Mouse (Mus musculus) heart, adult 18-20 months (tissue): ENCODE measurements at regions not wholly inside any gene's neighbourhood (a gene's known extent, or its start where the extent isn't known, plus 50 kb on each side); places are given as distances from the start of the nearest gene placed in this dataset.
A peak's percentile ranks its signal among the peaks of the same experiment; 100 is the strongest.

Experiments used
- DNase-seq, 2 experiments: peaks; one replicate each; pipeline ENCODE4 v3.0.0; 2021 to 2022; ENCODE audit warnings: mixed read lengths in 1 of 2

DNA sequence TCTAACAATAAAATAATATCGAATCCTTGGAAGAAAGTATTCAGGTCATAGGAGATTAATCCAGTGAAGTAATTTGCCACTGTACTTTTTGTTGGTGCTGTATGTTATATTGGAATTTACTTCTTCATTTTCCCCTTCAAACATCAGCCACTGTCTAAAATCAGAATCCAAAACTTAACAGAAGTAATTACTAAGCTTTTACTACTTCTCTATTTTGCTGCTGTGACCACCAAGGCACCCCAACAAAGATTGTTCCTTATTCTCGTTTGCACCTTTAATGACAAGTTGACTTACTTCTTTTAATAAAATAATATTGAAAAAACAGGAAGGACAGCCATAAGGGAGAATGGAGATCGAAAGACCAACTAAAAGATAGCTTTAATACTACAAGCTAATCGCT lies 1130.1 kb upstream of the Cited2 start:
- DNase-seq = no peak

DNA sequence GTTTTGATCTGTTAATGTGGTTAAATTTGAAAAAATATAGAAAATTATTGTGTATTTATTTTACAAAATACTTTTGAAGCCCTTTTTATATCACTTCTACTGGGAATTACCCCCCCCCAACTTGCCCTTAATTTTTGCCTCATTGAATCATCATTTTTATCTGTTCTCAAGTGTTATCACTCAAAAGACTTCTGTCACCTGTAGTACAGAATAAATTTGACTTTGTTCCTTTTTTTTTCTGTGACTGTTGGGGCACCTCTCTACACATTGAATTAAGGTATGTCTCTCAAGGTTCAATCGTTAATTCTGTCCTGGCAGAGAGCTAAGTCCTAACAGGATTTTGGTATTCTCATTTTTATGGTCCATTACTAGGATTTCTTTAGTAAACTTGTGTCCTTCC lies 1123.0 kb upstream of the Cited2 start:
- DNase-seq = no peak

DNA sequence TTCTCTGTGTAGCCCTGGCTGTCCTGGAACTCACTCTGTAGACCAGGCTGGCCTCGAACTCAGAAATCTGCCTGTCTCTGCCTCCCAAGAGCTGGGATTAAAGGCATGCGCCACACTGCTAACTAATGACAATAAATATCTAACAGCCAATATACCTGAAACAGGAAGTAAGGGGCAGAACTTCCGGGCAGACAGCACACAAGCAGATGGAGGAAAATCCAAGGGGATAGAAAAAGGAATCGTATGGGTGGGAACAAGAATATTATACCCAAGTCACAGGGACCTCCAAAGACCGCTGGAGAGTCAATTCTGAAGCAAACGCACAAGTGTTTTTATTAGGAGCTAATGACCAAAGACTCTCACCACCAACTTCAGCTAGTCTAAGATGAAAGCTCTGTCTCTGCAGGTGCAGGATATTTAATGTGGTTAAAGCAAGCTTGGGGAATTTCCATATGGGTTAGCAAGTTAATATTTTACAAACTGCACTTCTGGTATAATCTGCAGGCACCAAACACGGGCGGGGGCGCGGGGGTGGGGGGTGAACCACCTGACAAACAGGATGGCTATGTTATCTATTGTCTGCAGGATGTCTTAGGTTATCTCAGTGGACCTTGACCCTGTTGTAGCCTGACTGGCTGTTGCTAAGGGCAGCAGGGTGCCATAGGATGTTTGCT lies 1122.3 kb upstream of the Cited2 start:
- no peak for DNase-seq

DNA sequence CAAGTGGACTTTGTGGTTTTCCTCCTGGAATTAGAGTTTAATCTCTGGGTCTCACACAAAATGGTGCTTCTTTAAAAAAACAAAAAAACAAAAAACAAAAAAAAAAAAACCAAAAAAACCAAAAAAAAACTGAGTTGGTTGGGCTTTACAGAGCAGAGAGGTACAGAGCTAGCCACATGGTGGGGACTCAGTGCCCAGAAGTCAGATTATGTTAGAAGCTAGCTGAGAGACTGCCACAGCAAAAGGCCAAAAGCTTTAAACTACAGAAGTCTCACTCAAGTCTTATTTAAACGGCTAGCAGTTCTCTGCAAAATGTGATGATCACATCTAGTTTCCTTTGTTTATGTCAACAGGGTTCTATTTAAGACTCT lies 1121.8 kb upstream of the Cited2 start:
- no peak for DNase-seq

DNA sequence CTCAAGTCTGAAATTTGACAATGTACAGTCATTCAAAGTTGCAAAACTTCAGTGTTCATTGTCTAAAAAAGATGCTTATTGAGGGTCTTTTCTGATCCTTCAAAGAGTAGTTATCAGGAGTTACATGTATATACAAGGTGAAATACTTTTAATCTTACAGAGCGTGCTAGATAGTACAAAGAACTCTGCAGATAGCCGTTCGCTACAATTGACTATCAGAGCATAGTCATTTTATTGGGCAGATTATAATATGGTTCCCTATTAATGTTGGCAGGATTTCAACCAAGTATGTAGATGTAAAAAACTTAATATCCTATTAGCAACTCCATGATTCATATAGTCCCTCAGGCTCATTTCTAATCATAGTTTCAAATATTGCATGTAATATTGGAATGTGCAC lies 1114.7 kb upstream of the Cited2 start:
- no peak for DNase-seq

DNA sequence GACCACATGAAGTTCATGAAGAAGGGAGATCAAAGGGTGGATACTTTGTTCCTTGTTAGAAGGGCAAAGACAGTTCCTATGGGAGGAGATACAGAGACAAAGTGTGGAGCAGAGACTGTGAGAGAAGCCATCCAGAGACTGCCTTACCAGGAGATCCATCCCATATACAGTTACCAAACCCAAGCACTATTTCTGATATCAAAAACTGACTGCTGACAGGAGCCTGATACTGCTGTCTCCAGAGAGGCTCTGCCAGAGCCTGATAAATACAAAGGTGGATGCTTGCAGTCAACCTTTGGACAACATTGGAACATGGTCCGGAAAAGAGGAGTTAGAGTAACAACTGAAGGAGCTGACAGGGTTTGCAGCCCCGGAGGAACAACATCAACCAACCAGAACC lies 1104.3 kb upstream of the Cited2 start:
- no peak for DNase-seq

DNA sequence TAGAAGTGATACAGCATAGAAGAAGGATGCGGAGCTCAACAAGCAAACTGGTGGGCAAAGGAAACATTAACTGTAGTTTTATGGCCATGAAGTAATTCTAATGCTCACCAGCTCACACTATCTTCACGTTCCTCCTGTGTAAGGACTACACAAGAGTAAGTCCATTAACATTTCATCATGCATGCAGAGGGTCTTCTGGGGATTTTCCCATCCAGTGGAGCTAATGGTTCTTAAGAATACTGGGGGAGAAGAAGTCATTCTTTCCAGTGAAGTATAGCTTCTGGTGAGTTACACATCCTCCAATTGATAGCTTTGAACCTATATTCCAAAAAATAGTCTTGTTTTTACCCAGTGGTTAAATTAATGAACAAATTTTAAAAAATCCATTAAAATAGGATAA lies 1103.4 kb upstream of the Cited2 start:
- no peak for DNase-seq

DNA sequence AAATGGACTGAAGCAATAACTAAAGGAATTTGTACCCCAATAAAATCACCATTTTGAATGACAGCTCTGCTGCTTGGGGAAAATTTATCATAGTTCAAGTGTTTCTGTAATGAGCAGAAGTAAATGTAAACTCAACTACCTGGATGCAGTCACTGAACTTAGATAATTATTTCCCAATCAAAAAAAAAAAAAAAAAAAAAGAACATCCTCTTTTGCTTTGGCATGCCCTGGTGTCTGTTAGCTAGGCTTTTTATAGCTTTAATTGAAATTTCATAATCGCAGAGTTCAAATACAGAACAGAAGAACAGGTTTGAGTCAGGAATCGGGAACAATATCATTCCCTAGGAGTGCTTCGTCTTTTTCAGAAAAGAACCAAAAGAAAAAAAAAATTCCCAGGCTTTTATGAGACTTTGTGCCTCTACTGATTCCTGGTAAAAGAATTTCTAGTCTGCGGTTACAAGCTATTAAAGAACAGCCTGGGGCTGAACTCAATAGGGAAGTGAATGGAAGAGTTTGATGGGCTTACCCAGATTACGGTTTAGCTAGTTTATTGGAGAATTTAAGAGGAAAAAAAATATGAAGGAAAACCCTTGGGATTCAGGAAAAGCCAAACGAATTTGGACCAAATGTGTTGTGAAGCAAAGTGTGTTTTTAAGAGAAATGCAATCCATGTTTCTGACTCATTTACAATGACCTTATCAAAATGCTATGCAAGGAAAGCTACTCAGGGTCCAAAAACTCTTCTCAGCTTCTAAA lies 1102.0 kb upstream of the Cited2 start:
- DNase-seq = peak; percentile 28 to 29

DNA sequence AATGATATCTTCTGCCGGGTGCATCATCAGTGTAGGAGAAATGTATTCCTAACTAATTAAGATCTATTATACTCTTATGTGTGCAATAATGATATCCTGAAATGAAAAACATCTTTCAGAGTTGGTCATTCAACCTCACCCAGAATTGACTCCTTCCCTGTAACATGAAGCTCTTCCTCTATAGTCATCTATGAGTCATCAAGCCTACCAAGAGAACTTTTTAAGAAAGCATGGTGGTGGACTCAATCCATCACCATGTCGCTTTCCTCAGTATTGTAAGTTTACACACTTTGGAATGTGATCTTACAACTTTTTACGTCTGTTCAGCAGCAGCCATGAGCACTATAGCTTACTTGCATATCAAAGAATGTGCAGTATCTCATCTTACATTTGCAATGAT lies 1100.2 kb upstream of the Cited2 start:
- no peak for DNase-seq

DNA sequence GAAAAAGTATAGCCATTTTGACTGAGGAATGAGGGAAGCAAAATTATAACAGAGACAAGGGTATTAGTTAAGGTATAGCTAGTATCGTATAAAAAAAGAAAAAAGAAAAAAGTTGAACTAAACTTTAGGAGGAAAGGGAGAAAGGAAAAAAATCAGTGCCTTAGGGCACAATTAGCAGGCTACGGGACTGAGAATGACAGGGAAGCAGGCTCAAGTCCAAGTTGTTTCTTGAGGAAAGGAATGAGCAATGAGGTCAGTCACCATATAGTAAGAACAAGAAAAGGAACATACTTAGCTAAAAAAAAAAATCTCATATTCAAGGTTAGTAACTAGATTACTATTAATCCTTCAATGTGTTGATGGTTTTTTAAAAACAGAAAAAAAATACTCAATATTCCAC lies 1089.8 kb upstream of the Cited2 start:
- DNase-seq = no peak

DNA sequence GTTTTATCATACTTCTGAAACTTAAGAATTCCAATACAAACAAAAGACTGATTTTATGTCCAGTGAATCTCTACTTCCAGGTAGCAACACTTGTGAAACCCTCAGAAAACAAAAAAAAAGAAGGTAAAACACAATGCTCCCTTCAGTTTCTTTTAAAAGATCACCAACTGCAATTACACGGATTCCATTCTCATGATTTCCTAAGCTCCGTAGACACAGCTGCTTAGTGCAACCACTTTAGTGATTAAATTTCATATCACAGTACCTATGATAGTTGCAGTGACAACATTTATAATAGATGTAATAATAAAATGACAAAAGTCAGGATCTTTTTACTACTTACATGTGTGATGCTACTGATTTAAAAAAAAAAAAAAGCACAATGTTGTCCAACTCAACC lies 1087.6 kb upstream of the Cited2 start:
- DNase-seq = no peak

DNA sequence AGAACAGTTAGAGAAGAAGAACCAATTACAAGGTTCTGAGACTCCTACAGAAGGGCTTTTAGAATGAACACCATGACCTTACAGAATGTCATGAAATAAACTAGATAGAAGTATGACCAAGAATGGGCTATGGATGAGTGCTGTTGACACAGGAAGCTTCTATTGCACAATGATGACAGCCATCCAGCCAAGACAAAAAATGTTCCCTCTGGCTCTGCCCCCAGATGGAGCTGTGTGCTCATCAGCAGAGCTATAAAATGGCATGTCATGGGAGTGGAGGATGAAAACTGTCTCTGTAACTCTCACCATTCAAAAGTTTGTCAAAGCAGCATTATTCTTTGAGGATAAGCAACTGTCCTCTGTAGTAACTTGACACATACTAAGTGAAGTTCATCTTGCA lies 1086.0 kb upstream of the Cited2 start:
- peak; percentile 66 to 71 for DNase-seq

DNA sequence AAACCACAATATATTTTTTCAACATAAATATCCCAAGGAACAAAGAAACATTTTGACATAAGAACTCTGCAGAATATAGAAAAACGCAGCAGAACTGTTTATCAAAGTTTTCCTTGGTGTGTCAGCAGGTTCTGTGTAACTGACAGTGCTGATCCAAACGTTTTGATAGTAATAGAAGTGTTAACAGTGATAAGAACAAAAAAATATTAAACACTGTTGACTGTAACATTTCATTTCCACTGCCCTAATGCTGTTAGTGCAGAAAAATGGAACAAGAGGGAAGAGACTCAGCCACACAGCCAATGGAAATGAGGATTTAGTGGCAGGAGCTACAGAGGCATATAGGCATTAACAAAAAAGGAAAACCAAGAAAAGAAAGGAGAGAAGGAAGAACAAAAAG lies 1084.9 kb upstream of the Cited2 start:
- no peak for DNase-seq

DNA sequence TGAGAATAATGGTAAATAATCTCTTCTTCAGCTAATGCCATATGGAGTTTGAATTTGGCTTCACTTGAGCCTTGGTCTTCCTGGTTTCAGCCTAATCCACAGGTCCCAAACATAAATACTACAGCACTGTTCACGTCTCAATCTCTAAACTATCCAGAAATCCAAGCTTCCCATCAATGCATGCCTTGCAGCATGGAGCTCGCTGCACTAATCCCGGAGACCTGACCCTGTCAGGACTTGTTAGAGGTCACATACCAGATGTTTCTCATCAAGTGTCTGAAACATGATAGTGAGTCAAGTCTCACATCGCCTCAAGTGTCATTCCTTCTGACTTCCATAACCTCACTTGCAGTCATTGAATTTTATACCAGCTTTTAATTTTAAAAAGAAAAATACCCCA lies 1082.9 kb upstream of the Cited2 start:
- no peak for DNase-seq

DNA sequence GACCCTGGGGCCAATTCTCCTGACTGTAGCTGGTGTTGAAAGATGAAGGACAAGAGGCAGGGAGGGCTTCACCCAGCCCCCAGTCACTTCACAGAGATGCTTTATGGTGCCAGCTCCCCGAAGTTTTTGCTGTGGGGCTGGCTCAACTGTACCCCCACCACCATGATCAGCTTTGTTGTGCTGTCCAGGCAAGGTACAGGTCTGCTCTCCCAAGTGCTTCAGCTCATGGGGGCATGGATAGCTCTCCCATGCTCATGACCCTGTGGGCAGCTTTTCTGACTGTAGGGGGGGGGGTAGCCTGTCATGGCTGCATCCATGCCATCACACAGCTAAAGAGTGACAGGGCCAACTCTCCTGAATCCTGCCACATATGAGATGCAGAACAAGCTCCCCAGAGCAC lies 1072.9 kb upstream of the Cited2 start:
- no peak for DNase-seq

DNA sequence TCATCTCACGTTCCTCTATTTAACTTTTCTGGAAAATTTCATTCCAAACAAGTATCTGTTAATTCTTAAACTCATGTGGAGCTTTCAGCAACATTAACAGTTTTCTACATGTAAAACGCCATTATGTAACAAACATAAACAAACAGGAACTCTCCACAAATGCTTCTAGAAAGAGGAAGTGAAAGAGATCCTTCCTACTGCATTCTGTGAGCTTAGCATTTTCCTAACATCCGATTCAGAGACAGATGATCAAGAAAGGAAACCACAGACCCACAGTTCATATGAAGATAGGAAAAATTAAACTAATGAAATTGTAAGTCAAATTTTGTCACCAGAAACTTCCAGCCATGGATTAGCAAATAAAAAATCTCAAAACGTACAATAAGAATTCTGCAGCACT lies 1070.6 kb upstream of the Cited2 start:
- DNase-seq = no peak

DNA sequence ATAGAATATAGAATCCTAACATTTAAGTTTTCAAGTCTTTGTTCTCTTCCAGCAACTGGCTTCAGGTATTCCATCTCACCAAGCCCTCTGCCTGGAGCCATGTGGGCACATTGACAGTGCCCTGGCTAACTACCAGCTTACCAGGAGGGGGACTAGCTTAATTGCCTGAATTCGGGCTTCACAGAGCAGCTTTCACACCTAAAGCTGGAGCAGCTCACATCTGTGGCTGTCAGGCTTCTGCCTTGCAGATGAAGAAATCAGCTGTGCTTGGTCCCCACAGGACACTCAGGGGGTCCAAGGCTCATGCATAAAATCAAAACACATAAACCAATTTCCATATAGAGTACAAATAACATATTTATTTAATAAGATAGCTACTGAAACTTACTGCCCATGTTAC lies 1058.5 kb upstream of the Cited2 start:
- DNase-seq = no peak

DNA sequence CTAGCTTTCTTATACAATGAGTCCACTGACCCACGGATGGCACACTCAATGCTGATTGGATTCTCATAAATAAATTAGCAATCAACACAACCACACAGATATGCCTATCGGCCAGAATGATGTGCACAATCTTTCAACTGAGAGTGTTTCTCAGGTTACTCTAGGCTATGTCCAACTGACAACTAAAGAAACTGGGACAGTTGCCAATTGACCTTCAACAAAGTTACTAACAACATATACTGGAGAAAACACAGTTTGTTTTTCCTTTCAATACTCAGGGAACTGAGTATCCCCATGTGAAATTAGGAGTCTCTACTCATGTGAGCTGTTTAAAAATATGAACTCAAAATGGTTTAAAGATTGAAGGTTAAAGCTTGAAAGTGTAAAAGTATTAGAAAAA lies 1052.7 kb upstream of the Cited2 start:
- DNase-seq = no peak

DNA sequence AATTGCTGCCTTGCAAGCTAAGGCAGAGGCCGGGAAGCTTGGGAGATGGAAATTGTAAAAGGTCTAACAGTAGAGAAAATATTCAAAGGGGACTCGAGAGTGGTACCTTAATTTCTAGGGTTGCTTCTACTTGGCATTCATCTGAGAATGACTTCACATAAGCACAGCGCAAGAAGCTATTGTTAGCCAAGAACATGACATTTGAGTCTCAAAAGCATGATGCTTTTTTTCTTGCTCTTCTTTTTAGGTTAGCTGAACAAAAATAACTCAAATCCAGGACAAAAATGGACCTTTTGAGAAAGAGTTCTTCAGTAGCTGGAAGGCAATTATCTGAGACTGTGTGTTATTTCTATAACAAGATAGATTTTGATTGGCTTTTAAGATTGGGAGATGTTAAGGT lies 1042.0 kb upstream of the Cited2 start:
- DNase-seq = no peak

DNA sequence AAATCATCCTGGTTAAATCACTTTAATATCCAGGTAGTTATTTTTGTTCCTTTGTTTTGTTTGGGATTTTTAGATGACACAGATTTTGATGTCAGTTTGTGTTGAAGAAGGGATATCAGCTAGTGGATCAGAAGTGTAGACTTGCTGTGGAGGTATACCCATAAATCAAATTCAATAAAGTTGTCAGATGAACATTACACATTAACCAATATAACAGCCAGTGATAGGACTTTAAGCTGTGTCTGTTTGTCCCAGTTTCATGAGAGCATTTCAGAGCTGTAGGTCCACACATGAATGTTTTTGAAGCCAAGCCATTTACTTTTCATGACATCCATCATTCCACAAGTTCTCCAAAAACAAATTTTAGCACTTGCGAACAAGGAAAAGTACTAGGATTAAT lies 1037.7 kb upstream of the Cited2 start:
- no peak for DNase-seq

DNA sequence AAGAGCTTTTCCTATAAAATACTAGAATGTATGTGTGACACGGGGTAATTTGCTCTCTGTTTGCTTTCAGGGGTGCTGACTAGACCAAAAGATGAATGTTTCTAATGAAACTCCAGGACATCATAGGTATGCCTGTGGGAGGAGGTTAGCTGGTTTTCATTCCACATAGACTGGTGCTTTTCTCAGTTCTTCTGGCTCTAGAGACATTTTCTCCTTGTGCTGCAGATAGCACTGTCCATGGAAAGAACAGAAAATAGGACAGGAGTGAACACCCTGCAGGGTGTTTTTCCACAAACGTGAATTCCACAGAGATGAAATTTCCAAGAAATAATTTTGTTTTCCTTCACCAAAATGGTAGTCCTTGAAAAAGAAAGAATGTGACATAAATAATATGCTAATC lies 1016.0 kb upstream of the Cited2 start:
- DNase-seq = no peak

DNA sequence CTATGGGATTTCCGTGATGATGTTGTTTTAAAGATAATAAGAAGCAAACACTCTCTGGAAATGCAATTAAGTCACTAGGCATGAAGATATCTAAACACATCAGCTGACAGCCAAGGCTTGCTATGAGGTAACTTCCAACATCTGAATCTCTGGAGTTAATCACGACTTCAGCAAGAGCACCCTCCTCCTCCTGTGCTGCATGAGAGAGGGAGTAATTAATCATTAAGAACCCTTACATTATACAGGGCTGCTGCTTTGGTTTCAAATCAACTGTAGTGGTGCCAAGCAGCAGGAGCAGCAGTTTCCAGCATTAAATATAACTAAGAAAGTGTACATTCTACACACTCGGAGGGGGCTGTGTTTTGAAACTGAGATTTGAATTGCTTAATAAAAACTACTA lies 1009.9 kb upstream of the Cited2 start:
- DNase-seq = no peak

DNA sequence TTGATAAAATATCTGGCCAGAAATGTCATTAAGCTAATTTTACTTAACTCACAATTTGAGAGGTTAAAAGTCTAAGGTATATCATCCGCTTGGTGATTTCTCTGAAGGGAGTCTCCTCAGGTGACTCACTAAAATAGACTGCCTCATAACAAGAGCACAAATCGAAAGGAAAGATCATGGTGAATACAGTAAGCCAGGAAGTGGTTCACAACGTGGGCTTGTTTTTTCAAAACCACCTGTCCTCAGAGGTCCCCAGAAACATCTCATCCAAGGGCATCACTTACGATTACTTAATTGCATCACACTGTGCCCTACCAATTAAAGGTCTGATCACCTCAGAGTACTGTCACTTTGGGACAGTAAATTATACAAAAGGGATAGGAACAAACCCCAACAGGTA lies 1009.0 kb upstream of the Cited2 start:
- DNase-seq = no peak

DNA sequence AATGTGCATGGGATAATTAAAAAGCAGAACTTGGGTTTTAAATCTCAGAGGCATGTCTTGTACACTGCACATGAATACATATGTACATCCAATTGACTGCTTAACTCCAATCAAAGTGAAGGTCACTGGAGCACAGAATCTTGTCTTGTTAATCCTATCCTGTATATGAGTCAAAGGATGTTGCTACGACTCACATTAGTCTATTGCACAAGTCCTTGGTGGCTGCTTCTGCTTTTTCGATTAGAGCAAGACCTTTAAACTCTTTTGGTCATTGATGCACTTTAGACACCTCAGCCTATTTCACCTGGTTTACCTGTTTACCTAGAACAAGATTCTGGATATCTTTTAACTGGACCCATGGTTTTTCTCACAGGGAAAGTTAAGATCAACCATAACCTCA lies 1008.5 kb upstream of the Cited2 start:
- DNase-seq = no peak

DNA sequence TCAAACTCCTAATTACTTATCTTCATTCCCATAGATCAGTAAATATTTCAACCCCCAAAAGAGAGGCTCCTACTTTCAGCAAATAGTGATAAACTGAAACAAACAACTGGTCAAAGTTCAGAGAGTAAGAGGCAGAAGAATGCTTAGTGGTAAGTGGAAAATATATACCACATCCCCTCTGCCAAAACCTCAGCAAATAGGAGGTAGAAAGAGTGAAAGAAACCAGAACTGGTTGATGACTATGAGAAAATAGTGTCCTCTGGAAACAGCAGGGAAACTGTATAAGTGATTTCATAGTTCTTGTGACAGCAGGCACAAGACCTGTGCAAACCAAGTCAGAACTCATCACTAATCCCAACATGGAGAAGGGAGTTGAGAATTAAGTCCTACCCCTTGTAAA lies 980.8 kb upstream of the Cited2 start:
- no peak for DNase-seq
